Mouse (Mus musculus) thymus, adult 2 months (tissue): ENCODE data around the gene Mettl4. TPM values are rescaled to one million over a fixed set of nuclear protein-coding genes. Genes with fewer than 3 reads are reported as not detected.

Source experiments
- DNase-seq: peaks from one replicate; pipeline ENCODE4 v3.0.0; 2021
- H3K27ac ChIP-seq: fragments of 200-500 bp; 2 replicates; pipeline ENCODE4 v1.5.1; 2012; ENCODE audit warnings: low read length, control low read depth; ENCODE audit not compliant: control insufficient read depth, insufficient read depth
- H3K27me3 ChIP-seq: fragments of 200-500 bp; 2 replicates; pipeline ENCODE4 v1.6.1; 2012; ENCODE audit warnings: mild to moderate bottlenecking, low read length, moderate library complexity, mixed read lengths; ENCODE audit not compliant: control insufficient read depth, insufficient read depth
- H3K36me3 ChIP-seq: fragments of 200-500 bp; 2 replicates; pipeline ENCODE4 v1.6.1; 2012; ENCODE audit warnings: mild to moderate bottlenecking, low read length, moderate library complexity; ENCODE audit not compliant: control insufficient read depth, insufficient read depth
- H3K4me1 ChIP-seq: fragments of 200-500 bp; replicated peaks from 2 replicates; pipeline ENCODE4 v1.6.1; 2012; ENCODE audit warnings: low read length; ENCODE audit not compliant: control insufficient read depth, insufficient read depth
- H3K4me3 ChIP-seq: fragments of 200-500 bp; 2 replicates; pipeline ENCODE4 v1.5.1; 2012; ENCODE audit warnings: mild to moderate bottlenecking, low read length, control low read depth, moderate library complexity; ENCODE audit not compliant: control insufficient read depth, insufficient read depth
- CTCF ChIP-seq: fragments of 200-500 bp; IDR thresholded peaks from 2 replicates; pipeline ENCODE4 v1.5.1; 2012; ENCODE audit warnings: mild to moderate bottlenecking, control low read depth, low read length, moderate library complexity, borderline replicate concordance; ENCODE audit not compliant: control insufficient read depth, poor library complexity, insufficient read depth; ENCODE audit errors: extremely low read depth
- POLR2A ChIP-seq: fragments of 200-500 bp; IDR thresholded peaks from 2 replicates; pipeline ENCODE4 v1.6.1; 2012; ENCODE audit warnings: mild to moderate bottlenecking, low read length, control low read depth, moderate library complexity; ENCODE audit not compliant: control insufficient read depth, poor library complexity, insufficient read depth; ENCODE audit errors: extremely low read depth
- WGBS: fragments of 180-500 bp; shearing (Covaris S2); methylation state at CpG from one replicate; pipeline ENCODE4 v1.1.7; 2018; 5-methylcytosine and 5-hydroxymethylcytosine counted together
- polyA plus RNA-seq: library from polyadenylated mRNA; depleted of rRNA; stranded (reverse); fragments of >200 nt; gene quantifications from 2 replicates; pipeline ENCODE4 v1.2.3, GENCODE M21; 2012; rRNA removed

The Mettl4 gene
- polyA plus RNA-seq: 8.0 and 8.6 TPM in 2 replicates

- TF ChIP-seq POLR2A (peak; percentile 37; the same call in 1 of the 2 replicates), CTCF (no peak)
- Histone ChIP-seq H3K4me1 (peaks cover 4% of the 10 kb centered on the region), H3K36me3 (no peaks in the 10 kb centered on the region), H3K27me3 (no peaks in the 10 kb centered on the region), H3K4me3 (peak within 1 kb of the TSS; percentile 99), H3K27ac (peak within 1 kb of the TSS; percentile 74)
- DNase-seq: peak; percentile 82
- WGBS: under 1% methylated on average over 56 of the region's 56 CpGs
These were observed at the start of gene Mettl4 for GRCm38 (mm10) chr17:94749466-94750135. Gene Mettl4 (minus strand): TSS chr17:94750019.

DNA sequence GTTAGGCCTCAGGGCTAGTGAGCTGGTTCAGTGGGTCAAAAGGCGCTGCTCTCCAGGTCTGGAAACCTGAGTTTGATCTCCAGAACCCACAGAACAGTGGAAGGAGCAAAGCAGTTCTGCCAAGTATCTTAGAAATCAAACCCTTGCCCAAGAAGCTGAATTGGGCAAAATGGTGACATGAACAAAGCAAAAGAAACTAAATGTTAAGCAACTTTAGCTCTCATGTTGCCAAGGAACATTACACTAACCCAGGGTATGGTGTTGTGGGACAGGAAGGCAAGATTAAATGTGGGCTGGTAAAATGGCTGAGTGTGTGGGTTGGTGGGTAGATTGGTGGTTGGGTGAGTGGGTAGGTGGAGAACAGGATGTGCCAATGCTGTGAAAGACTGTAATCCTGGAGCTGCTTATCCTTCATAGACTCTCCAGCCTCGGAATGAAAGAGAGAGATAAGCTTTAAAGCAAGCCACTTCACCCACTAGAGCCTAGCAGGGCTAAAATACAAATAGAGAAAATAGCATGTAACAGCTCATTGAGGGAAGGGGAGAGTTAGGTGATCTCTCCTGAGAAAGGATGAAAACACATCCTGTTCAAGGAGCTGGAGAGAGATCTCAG, 29.2 kb upstream of the Mettl4 start:
- no peak overlapping the region for H3K4me3 ChIP-seq
- no peaks in the 10 kb centered on the region for H3K4me1 ChIP-seq
- no peak overlapping the region for H3K27ac ChIP-seq
- H3K36me3 ChIP-seq: peaks cover 13% of the 10 kb centered on the region; the same call in 1 of the 2 replicates
- DNase-seq: no peak
- TF ChIP-seq POLR2A (no peak), CTCF (no peak)
- WGBS: 86% methylated on average over 2 of the region's 2 CpGs
- no peaks in the 10 kb centered on the region for H3K27me3 ChIP-seq

DNA sequence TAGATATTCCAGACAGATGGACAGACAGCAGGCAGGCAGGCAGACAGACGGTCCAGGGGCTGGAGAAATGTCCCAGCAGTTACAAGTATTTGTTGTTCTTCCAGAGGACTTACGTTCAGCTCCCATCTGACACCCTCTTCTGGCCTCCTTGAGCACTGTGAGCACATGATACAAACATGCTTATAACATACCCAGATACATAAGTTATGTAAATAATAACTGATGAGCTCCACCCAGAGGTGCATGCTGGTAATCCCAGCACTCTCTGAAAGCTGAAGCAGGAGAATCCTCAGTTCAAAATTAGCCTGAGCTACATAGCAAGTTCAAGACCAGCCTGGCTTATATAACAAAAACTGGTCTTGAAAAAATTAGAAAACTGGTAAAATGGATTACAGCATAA, 18.7 kb upstream of the Mettl4 start:
- WGBS: 99% methylated on average over 2 of the region's 2 CpGs
- no peaks in the 10 kb centered on the region for H3K27me3 ChIP-seq
- TF ChIP-seq CTCF (no peak), POLR2A (no peak)
- H3K36me3 ChIP-seq: peaks cover 26% of the 10 kb centered on the region
- DNase-seq: no peak
- no peak overlapping the region for H3K4me3 ChIP-seq
- H3K4me1 ChIP-seq: no peaks in the 10 kb centered on the region
- no peak overlapping the region for H3K27ac ChIP-seq

DNA sequence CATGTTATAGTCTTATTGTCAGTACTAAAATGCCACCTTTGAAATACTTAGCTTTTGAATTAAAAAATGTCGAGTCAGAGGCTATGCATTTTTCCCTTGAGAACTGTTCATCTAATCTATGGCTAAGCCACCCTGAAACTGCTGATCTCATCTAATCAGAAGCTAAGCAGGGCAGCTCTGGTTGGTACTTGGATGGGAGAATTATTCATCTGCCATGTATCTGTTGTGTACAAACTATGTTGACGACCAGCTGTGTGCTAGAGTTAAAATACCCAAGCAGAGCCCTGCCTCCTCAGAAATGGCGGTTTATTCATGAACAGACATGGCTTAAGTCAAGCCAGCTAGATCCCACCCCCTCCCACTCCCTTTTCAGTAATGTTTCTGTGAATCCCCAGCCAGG, 14.9 kb upstream of the Mettl4 start:
- no peak overlapping the region for H3K4me3 ChIP-seq
- peaks cover 15% of the 10 kb centered on the region for H3K36me3 ChIP-seq
- TF ChIP-seq POLR2A (no peak), CTCF (no peak)

GRCm38 (mm10) chr17:94764011-94764410, 14.2 kb upstream of the Mettl4 start:
- no peak for DNase-seq
- Histone ChIP-seq H3K36me3 (peaks cover 15% of the 10 kb centered on the region), H3K27ac (no peak overlapping the region), H3K4me1 (no peaks in the 10 kb centered on the region), H3K27me3 (no peaks in the 10 kb centered on the region), H3K4me3 (no peak overlapping the region)
- no peak for TF ChIP-seq CTCF
- TF ChIP-seq POLR2A: no peak
- 92% methylated on average over 1 of the region's 1 CpGs for WGBS

More for the DNA sequence above, 14.9 kb upstream of the Mettl4 start:
- no peak overlapping the region for H3K27ac ChIP-seq
- H3K27me3 ChIP-seq: no peaks in the 10 kb centered on the region
- no peaks in the 10 kb centered on the region for H3K4me1 ChIP-seq
- WGBS: 97% methylated on average over 3 of the region's 3 CpGs
- DNase-seq: no peak

DNA sequence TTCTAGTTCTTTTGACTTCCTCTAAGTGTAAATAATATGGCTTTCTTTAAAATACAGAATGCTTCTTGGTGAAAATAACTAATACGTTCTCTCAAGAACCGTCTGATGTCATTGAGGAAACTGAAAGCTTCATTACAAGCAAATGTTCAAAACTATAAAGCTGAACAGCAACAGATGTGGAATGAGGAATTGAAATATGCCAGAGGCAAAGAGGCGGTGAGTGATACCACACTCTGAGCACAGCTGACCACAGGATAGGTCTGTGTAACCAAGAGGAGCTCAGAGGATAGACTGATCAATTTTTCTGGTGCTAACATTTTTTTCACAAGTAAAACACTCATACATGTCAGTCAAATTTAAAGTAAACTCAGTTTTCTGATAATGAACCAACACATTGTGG, 12.6 kb upstream of the Mettl4 start:
- TF ChIP-seq POLR2A (no peak), CTCF (no peak)
- H3K36me3 ChIP-seq: peaks cover 12% of the 10 kb centered on the region

GRCm38 (mm10) chr17:94750136-94750729, 414 bp upstream of the Mettl4 start:
- TF ChIP-seq POLR2A: no peak
- no peak for TF ChIP-seq CTCF
- Histone ChIP-seq H3K27me3 (no peaks in the 10 kb centered on the region), H3K36me3 (no peaks in the 10 kb centered on the region), H3K4me3 (peak overlapping the region; percentile 99), H3K27ac (peak overlapping the region; percentile 42; the same call in 1 of the 2 replicates), H3K4me1 (peaks cover 4% of the 10 kb centered on the region)
- 1% methylated on average over 22 of the region's 22 CpGs for WGBS
- peak; percentile 1 for DNase-seq

More for the DNA sequence above, 12.6 kb upstream of the Mettl4 start:
- 98% methylated on average over 3 of the region's 3 CpGs for WGBS
- H3K27me3 ChIP-seq: no peaks in the 10 kb centered on the region
- H3K4me3 ChIP-seq: no peak overlapping the region
- no peaks in the 10 kb centered on the region for H3K4me1 ChIP-seq
- DNase-seq: no peak
- no peak overlapping the region for H3K27ac ChIP-seq
